Mouse (Mus musculus) adrenal gland, postnatal 36 days (tissue): ENCODE data around the gene Teddm3. TPM values are rescaled to one million over a fixed set of nuclear protein-coding genes. Genes with fewer than 3 reads are reported as not detected.
"Not testable (repeated sequence)": the region's sequence is repeated elsewhere in the genome, so short reads cannot be mapped to it uniquely, and the experiment has no call there.

Source experiments
- DNase-seq, 2 experiments: peaks; one replicate each; pipeline ENCODE4 v3.0.0; 2021; ENCODE audit warnings: mixed read lengths in 1 of 2
- long read RNA-seq, 2 experiments: library from polyadenylated mRNA; stranded (forward); transcript quantifications; one replicate each; pipeline ENCODE4 v2.0.0; 2021; ENCODE audit warnings: borderline sequencing depth in 2 of 2
- total RNA-seq, 2 experiments: library from RNA; stranded (reverse); gene quantifications; 2 replicates each; pipeline ENCODE4 v1.2.3; 2021

Gene Teddm3
- not detected for total RNA-seq
- long read RNA-seq, experiment 1, result 0 reads
- long read RNA-seq, experiment 2, result 0 reads

- DNase-seq, result not testable (repeated sequence)
Observed at GRCm38 (mm10) chr16:21153900-21154299, at the start of gene Teddm3. Teddm3 (minus strand) TSS chr16:21154000.

- DNase-seq, result no peak
Observed at GRCm38 (mm10) chr16:21202731-21203130, 48.9 kb upstream of the Teddm3 start.

- no peak for DNase-seq
Observed at GRCm38 (mm10) chr16:21199426-21199825, 45.6 kb upstream of the Teddm3 start.

- peak; percentile 25 to 29 for DNase-seq
Observed at GRCm38 (mm10) chr16:21198529-21198928, 44.7 kb upstream of the Teddm3 start.

- no peak for DNase-seq
Observed at GRCm38 (mm10) chr16:21198006-21198405, 44.2 kb upstream of the Teddm3 start.

GRCm38 (mm10) chr16:21197542-21197941, 43.7 kb upstream of the Teddm3 start:
- no peak for DNase-seq

- no peak for DNase-seq
Observed at GRCm38 (mm10) chr16:21196576-21196975, 42.8 kb upstream of the Teddm3 start.

DNA sequence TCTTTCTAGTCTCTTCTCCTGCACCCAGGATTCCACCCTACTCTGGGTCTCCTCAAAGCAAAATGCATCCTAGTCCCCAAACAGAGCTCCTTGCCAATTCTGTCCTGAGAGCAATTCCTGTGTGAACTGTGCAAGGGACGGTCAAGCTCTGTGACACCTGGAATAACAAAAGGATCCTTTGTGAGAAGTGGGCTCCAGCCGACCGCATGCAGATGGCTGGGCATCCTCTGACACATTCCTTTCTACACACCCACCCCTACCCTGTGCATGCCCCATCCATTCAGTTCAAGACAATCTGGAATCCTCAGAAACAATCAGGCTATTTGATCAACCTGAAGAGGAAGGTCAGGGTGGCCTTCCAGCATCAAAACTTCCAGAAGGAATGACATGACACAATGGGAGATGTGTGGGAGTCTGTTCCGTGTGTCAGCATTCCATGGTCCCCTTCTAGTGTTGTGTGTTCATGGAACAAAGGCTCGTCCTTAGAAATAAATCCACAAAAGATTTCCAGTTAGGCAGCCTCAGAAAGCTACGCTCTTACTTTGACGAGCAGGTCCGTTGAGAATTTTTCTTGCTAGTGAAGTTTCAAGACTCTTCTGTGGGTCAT, 41.6 kb upstream of the Teddm3 start:
- no peak for DNase-seq

GRCm38 (mm10) chr16:21194182-21194581, 40.4 kb upstream of the Teddm3 start:
- no peak for DNase-seq

- DNase-seq, result peak in 1 of 2 experiments; percentile 38
Observed at GRCm38 (mm10) chr16:21192509-21193354, 38.9 kb upstream of the Teddm3 start.

GRCm38 (mm10) chr16:21191569-21191968, 37.8 kb upstream of the Teddm3 start:
- no peak for DNase-seq

DNA sequence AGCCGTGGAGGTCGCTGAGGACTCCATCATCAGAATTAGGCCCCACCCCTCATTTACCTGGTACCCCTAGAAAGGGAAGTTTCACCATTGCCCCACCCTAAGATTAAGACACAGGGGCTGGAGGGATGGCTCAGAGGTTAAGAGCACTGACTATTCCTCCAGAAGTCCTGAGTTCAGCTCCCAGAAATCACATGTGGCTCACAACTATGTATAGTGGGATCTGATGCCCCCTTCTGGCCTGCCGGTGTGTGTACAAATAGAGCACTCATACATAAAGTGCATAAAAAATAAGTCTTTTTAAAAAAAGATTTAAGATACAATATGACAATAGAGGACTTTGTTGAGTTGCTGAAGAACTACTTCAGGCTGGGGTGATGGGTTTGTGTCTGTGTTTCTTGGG, 34.5 kb upstream of the Teddm3 start:
- no peak for DNase-seq

GRCm38 (mm10) chr16:21187568-21187967, 33.8 kb upstream of the Teddm3 start:
- DNase-seq, result no peak

DNA sequence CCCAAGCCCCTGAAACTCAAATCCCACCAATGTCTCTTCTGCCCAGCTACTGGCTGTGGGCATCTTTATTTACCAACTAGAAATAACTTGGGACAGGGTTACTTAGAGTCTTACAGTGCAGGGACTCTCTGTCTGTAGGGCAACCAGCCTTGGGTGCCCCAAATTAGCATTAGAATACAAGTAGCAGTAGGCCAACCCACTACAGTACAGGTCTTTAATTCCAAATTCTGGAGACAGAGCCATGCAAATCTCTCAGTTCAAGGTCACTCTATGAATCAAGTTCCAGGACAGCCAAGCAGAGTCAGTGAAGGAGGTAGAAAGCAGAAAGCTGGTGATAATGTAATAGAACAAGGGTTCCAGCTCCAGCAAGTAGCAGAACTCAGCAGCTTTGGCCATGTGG, 30.9 kb upstream of the Teddm3 start:
- DNase-seq, result no peak

GRCm38 (mm10) chr16:21182108-21182507, 28.3 kb upstream of the Teddm3 start:
- DNase-seq, result no peak

DNA sequence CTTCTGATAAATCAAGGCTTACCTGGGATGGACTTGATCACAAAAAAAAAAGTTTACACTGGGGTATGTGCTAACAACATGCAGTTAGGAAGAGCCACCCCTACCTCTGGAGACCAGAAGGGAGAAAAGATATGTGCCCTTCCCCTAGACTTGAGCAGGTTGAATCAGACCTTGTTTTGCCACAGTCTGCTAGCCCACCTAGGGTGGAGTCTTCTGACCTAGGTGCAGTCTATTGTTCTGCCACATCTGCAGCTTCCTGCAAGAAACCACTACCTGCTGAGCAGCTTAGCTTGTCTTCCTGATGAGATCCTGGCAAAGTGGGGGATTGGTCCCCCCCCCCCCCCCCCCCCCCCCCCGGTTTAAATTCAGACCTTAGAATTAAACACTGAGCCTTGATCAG, 21.4 kb upstream of the Teddm3 start:
- DNase-seq, result no peak

- DNase-seq, result no peak
Observed at GRCm38 (mm10) chr16:21168730-21169129, 14.9 kb upstream of the Teddm3 start.

DNA sequence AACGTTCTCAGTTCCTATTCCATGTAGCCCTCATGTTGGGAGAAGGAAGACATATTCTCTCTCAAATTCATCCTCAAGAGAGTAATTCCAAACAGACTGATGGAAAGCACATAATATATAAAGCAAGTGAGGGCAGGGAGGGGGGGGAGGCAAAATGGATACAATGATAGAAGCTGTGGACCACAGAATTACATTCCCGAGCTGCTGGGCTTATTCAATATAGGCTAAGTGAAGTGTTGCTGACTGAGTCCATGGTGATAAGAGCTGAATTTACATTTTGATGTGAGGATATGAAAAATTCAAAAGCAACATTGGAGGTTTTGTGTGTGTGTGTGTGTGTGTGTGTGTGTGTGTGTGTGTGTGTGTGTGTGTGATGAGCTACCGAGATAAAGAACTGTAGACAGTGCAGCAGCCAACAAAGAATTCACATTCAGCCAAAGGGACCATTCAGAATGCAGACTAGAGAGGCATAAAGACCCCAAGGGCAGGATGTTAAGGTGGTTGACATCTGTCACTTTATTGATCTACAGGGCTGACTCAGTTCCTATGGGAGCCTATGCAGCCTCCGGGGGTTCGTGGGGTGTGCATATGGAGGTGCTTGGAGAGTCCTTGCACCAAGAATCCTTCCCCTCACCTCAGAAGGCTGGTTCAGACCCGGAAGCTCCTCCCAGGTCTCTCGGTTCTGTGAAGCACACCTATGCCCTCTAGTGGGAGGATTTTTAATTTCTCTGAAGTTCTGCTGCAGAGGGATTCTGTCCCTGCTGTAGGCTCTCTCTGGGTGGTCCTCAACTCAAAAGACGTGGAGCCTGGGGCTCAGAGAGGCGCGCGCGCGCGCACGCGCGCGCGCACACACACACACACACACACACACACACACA, 11.8 kb upstream of the Teddm3 start:
- not testable (repeated sequence) for DNase-seq

DNA sequence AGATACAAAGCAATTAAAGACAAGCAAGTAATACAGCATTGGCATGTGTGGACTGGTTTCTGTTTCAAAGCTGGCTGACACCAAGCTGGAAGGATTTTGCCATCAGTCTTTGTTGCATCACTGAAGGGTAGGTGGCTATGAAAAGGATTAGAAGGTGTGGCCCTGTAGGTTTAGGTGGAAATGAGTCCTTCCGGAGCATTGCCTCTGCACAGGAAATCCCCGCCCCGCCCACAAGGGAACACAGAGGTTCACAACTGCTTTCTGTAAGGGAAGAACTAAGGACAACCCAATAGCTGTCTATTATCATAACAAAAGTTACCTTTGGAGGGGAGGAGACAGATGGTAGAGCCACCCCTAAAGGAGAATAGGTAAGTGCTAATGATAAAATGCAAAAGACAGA, 9.6 kb upstream of the Teddm3 start:
- DNase-seq, result not testable (repeated sequence)

- not testable (repeated sequence) for DNase-seq
Observed at GRCm38 (mm10) chr16:21159226-21159625, 5.4 kb upstream of the Teddm3 start.

DNA sequence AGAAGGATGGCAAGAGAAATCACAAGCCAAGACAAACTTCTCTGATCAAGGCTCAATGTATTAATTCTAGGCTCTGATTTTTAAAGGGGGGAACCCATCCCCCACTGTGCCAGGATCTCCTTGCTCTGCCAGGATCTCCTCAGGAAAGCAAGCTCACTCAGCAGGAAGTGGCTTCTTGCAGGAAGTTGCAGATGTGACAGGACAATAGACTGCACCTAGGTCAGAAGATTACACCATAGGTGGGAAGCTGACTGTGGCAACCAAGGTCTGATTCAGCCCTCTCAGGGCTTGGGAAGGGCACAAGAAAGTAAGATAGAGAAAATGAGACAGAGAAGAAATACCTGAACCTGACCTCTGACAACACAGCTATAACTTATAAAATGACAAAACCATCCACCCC, 2.5 kb upstream of the Teddm3 start:
- DNase-seq, result not testable (repeated sequence)

GRCm38 (mm10) chr16:21151564-21152361, 2.0 kb downstream of the Teddm3 start:
- no peak for DNase-seq
